Mouse (Mus musculus) lung, postnatal 0 days (tissue): ENCODE results near the gene Slc38a2. TPM values are rescaled to one million over a fixed set of nuclear protein-coding genes. Genes with fewer than 3 reads are reported as not detected.

Experiments
- ATAC-seq: fragments of 200-750 bp; cut with Nextera tagmentation; 2 replicates; pipeline ENCODE4 v1.8.0; 2017; ENCODE audit warnings: moderate library complexity
- DNase-seq: peaks from one replicate; pipeline ENCODE4 v3.0.0-alpha.2; 2016; ENCODE audit warnings: low spot score
- H3K27ac ChIP-seq: fragments of 300-500 bp; sonication (generic); 2 replicates; pipeline ENCODE4 v1.5.1; 2014; ENCODE audit warnings: antibody characterized with exemption, mild to moderate bottlenecking, low read length, mixed read lengths
- H3K27me3 ChIP-seq: fragments of 300-500 bp; sonication (generic); replicated peaks from 2 replicates; pipeline ENCODE4 v1.6.1; 2014; ENCODE audit warnings: low read length, mixed read lengths; ENCODE audit not compliant: insufficient read depth
- H3K36me3 ChIP-seq: fragments of 300-500 bp; sonication (generic); 2 replicates; pipeline ENCODE4 v1.6.1; 2014; ENCODE audit warnings: low read length, mixed read lengths; ENCODE audit not compliant: insufficient read depth
- H3K4me1 ChIP-seq: fragments of 300-500 bp; sonication (generic); 2 replicates; pipeline ENCODE4 v1.6.1; 2014; ENCODE audit warnings: antibody characterized with exemption, low read depth, low read length, mixed read lengths; ENCODE audit not compliant: insufficient read depth
- H3K4me2 ChIP-seq: fragments of 300-500 bp; sonication (generic); replicated peaks from 2 replicates; pipeline ENCODE4 v1.6.1; 2014; ENCODE audit warnings: low read depth, mild to moderate bottlenecking, low read length, moderate library complexity, mixed read lengths
- H3K4me3 ChIP-seq: fragments of 300-500 bp; sonication (generic); 2 replicates; pipeline ENCODE4 v1.5.1; 2014; ENCODE audit warnings: low read depth, low read length
- H3K9ac ChIP-seq: fragments of 300-500 bp; sonication (generic); replicated peaks from 2 replicates; pipeline ENCODE4 v1.6.1; 2014; ENCODE audit warnings: low read depth, mild to moderate bottlenecking
- H3K9me3 ChIP-seq: fragments of 300-500 bp; sonication (generic); 2 replicates; pipeline ENCODE4 v1.6.1; 2016; ENCODE audit warnings: low read length, mixed read lengths
- CTCF ChIP-seq: IDR thresholded peaks from 2 replicates; pipeline ENCODE4 v1.5.1; 2016; ENCODE audit warnings: antibody characterized with exemption, mild to moderate bottlenecking
- EP300 ChIP-seq: IDR thresholded peaks from 2 replicates; pipeline ENCODE4 v1.6.1; 2016; ENCODE audit warnings: antibody characterized with exemption, mild to moderate bottlenecking, control low read depth
- WGBS: fragments of 180-500 bp; shearing (Covaris S2); extraction: QIAGEN DNeasy Blood & Tissue Kit; methylation state at CpG from one replicate; pipeline ENCODE4 v1.1.7; 2014; 5-methylcytosine and 5-hydroxymethylcytosine counted together
- polyA plus RNA-seq: library from polyadenylated mRNA; unstranded; fragments of >200 nt; fragmentation: Nextera tagmentation; extraction: Ambion mirVana; gene quantifications from 2 replicates; pipeline ENCODE4 v1.2.1, GENCODE M21; 2015

Gene Slc38a2
- polyA plus RNA-seq, 1 experiment from 2014 or later, result 66.6 TPM

GRCm38 (mm10) chr15:96688036-96688435, 11.5 kb downstream of the Slc38a2 start:
- Histone ChIP-seq H3K27ac (no peak overlapping the region), H3K27me3 (no peaks in the 10 kb centered on the region), H3K4me3 (no peak overlapping the region), H3K36me3 (peaks cover 49% of the 10 kb centered on the region), H3K4me2 (no peak overlapping the region), H3K9me3 (no peaks in the 10 kb centered on the region), H3K4me1 (0 out of 2 replicates have a peak, but pooled peaks cover 4% of the 10 kb centered on the region), H3K9ac (no peak overlapping the region)
- WGBS, result 77% methylated on average over 6 of the region's 6 CpGs
- ATAC-seq (no peak), DNase-seq (no peak)
- no peak for TF ChIP-seq EP300
- no peak for TF ChIP-seq CTCF

- H3K4me3 ChIP-seq, result no peak overlapping the region
- TF ChIP-seq EP300 (no peak), CTCF (no peak)
- no peak overlapping the region for H3K9ac ChIP-seq
- no peak for DNase-seq
- no peak for ATAC-seq
- peaks cover 43% of the 10 kb centered on the region for H3K36me3 ChIP-seq
- H3K9me3 ChIP-seq, result no peaks in the 10 kb centered on the region
- H3K4me2 ChIP-seq, result no peak overlapping the region
- H3K4me1 ChIP-seq, result 0 out of 2 replicates have a peak, but pooled peaks cover 4% of the 10 kb centered on the region
- H3K27ac ChIP-seq, result no peak overlapping the region
- no peaks in the 10 kb centered on the region for H3K27me3 ChIP-seq
- 13% methylated on average over 1 of the region's 1 CpGs for WGBS
Measured at GRCm38 (mm10) chr15:96687366-96687765, 12.2 kb downstream of the Slc38a2 start.

GRCm38 (mm10) chr15:96686201-96687159, 13.1 kb downstream of the Slc38a2 start:
- no peak for ATAC-seq

GRCm38 (mm10) chr15:96685273-96685672, 14.3 kb downstream of the Slc38a2 start:
- Histone ChIP-seq H3K4me1 (0 out of 2 replicates have a peak, but pooled peaks cover 4% of the 10 kb centered on the region), H3K9ac (no peak overlapping the region), H3K4me3 (no peak overlapping the region), H3K36me3 (peaks cover 22% of the 10 kb centered on the region), H3K9me3 (no peaks in the 10 kb centered on the region), H3K27ac (no peak overlapping the region), H3K4me2 (no peak overlapping the region), H3K27me3 (no peaks in the 10 kb centered on the region)
- no peak for TF ChIP-seq CTCF
- TF ChIP-seq EP300, result no peak
- no peak for ATAC-seq
- no peak for DNase-seq
- 64% methylated on average over 6 of the region's 6 CpGs for WGBS

More at GRCm38 (mm10) chr15:96686201-96687159, 13.1 kb downstream of the Slc38a2 start:
- 74% methylated on average over 9 of the region's 9 CpGs for WGBS
- Histone ChIP-seq H3K9ac (no peak overlapping the region), H3K27me3 (no peaks in the 10 kb centered on the region), H3K27ac (no peak overlapping the region), H3K4me3 (no peak overlapping the region), H3K4me1 (0 out of 2 replicates have a peak, but pooled peaks cover 4% of the 10 kb centered on the region), H3K9me3 (no peaks in the 10 kb centered on the region), H3K36me3 (peaks cover 34% of the 10 kb centered on the region), H3K4me2 (no peak overlapping the region)
- DNase-seq, result no peak
- TF ChIP-seq CTCF (no peak), EP300 (no peak)

GRCm38 (mm10) chr15:96684132-96684830, 15.2 kb downstream of the Slc38a2 start:
- Histone ChIP-seq H3K36me3 (peaks cover 15% of the 10 kb centered on the region; the same call in 1 of the 2 replicates), H3K27ac (peak overlapping the region; percentile 14; the same call in 1 of the 2 replicates), H3K9ac (no peak overlapping the region), H3K27me3 (no peaks in the 10 kb centered on the region), H3K4me1 (0 out of 2 replicates have a peak, but pooled peaks cover 4% of the 10 kb centered on the region), H3K4me3 (0 out of 2 replicates have a peak overlapping the region, but pooled peaks have one; percentile 15), H3K9me3 (no peaks in the 10 kb centered on the region), H3K4me2 (peak overlapping the region; percentile 42)
- DNase-seq, result peak; percentile 83
- WGBS, result 19% methylated on average over 11 of the region's 11 CpGs
- peak; percentile 17; the same call in 1 of the 2 replicates for TF ChIP-seq EP300
- peak; percentile 38 for TF ChIP-seq CTCF
- peak; percentile 66 for ATAC-seq
